Mouse (Mus musculus): ENCODE results near the gene Ciao2a. TPM values are rescaled to one million over a fixed set of nuclear protein-coding genes. Genes with fewer than 3 reads are reported as not detected.

The Ciao2a gene
- polyA plus RNA-seq, 1 experiment, result 39.6 TPM

DNA sequence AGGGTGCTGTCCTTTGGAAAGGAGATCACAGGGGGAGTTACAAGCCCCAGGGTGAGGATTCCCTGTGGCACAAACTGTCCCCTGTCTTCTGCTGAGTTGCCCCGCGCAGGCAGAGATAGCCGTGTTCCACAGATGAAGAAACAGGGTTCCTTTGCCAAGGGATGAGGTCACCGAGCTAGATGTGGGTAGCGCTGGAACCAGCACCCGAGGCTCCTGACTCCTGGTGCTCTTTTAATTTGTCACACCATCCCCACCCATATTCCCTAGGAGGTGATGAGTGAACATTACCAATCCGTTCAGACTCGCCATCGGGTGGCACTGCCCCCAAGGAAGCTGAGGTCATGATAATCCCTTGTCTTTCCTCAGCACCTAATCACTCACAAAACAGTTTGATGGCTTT lies 36.6 kb downstream of the Ciao2a start:
- no peak for DNase-seq (ENCODE audit: low spot score)

- no peak for DNase-seq (ENCODE audit: low spot score)
Measured at GRCm38 (mm10) chr9:66167222-66167621, 40.8 kb downstream of the Ciao2a start.

DNA sequence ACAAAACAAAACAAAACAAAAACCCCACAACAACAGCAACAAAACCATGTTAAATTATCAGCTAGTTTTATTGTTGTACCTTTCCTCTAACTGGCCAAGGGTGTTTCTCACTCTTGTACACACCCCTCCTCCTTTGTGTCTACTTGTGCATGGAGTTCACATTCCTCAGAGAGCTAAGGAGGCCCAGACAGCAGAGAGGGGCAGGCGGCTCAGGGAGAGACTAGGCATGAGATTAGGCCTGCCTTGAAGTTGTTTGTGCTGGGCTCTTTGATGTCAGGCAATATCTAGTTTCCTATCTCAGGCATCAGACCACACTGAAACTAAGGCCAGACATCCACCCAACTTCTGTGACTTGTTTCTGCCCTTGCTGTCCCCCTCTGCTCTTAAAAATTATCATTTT lies 41.8 kb downstream of the Ciao2a start:
- no peak for DNase-seq (ENCODE audit: low spot score)

DNA sequence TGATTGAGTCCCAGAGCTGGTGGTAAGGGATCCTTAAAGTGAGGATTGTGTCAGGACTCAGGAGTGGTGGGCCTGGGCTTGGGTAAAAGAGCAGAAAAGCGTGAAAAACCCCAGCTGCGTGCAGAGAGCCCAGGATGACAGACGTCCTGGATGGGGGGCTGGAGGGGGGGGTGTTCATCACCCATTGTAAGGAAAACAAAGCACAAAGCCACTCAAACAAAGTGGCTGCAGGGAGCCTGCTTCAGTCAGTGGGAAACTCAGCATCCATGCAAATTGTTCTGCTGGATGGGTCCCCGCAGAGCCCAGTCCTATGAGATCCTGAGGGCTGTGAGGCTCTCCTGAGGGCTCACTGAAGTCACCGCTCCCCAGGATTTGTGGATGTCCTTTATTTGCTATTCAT lies 44.1 kb downstream of the Ciao2a start:
- DNase-seq (ENCODE audit: low spot score), result no peak

DNA sequence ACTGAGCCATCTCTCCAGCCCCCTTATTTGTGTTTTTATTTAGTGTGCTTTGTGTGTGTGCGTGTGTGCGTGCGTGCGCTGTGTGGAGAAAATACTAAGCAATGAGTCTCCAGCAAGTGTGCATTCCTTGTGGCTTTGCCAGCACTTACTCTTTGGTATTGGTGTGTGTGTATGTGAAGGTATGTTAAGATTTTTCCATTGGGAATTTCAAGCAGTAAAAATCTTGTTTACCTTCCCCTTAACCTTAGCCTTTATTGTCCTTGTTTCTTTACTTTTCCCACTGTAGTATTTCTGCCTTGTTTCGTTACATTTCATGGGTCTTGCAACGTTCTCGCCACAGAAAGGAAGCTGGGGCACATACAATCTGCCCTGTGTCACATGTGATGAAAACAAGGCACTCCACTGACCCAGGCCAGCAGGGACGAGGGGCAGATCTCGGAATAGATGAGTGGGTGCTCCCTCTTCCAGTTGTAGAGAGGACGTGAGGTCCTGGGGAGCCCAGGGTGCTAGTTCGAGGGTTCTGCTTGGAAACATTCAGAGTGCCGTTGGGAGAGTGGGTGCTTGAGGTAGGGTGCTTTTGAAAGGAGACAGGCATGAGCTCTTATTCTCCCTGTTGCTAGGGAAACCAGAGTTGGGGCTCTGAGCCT lies 45.0 kb downstream of the Ciao2a start:
- no peak for DNase-seq (ENCODE audit: low spot score)

DNA sequence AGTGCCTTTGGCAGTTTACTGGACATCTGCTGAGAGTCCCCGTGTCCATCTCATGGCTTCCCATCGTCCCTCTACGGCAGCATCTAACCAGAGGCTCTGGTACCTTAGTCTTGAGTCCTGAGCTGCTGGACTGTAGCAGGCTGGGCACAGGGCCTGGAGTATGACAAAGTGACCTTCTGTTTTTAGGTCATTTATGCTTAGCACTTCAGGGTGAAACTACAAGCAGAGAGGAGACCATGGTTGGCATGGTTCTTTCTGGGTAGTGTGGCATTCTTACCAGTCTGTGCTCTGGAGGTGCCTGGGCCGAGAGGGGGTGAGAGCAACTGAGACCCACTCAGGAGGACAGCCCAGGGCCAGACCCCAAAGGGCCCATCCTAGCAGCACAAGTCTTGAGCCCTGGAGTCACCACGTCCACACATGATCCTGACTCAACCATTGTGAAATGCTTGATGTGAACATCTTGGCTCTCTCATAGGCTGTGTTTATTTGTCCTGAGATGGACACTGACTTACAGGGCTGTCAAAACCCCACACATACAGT lies 47.0 kb downstream of the Ciao2a start:
- DNase-seq (ENCODE audit: low spot score), result no peak

- DNase-seq (ENCODE audit: low spot score), result no peak
Measured at GRCm38 (mm10) chr9:66174985-66175384, 48.6 kb downstream of the Ciao2a start.

GRCm38 (mm10) chr9:66177975-66178374 lies 51.6 kb downstream of the Ciao2a start:
- no peak for DNase-seq (ENCODE audit: low spot score)

- no peak for DNase-seq (ENCODE audit: low spot score)
Measured at GRCm38 (mm10) chr9:66179795-66180194, 53.4 kb downstream of the Ciao2a start.

DNA sequence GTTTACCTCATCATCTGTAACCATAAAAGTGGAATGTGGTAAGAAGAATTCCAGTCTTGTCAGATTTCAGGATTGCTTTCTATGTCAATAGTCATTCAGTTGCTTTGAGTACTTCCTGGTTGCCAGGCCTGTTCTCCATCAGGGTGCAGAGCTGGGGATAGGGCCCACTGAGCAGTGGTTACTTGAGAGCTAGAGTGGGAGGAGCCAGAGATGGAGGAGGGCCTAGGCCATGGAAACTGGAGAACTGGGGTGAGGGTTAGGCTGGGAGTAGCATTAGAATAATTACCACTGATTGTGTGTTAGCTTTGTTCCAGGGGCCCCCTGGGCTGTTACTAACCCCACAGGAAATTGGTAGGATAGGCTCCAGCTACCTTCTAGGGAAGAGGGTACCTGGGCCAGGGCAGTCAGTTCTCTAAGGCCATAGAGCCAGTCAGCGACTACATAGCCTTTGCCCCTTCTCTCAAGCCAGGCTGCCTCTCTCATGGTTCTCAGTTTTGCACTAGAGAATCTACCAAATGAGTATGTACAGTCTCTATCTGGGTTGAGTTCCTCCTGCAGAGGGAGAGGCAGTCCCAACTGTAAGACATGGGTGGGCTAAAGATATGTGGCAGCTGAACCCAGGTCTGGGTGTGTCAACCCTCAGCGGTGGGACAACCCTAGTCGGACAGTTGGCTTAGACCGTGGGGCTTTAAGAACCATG lies 54.9 kb downstream of the Ciao2a start:
- no peak for DNase-seq (ENCODE audit: low spot score)

GRCm38 (mm10) chr9:66181826-66182678 lies 55.6 kb downstream of the Ciao2a start:
- DNase-seq (ENCODE audit: low spot score), result no peak

GRCm38 (mm10) chr9:66182679-66182993 lies 56.2 kb downstream of the Ciao2a start:
- DNase-seq (ENCODE audit: low spot score), result no peak

DNA sequence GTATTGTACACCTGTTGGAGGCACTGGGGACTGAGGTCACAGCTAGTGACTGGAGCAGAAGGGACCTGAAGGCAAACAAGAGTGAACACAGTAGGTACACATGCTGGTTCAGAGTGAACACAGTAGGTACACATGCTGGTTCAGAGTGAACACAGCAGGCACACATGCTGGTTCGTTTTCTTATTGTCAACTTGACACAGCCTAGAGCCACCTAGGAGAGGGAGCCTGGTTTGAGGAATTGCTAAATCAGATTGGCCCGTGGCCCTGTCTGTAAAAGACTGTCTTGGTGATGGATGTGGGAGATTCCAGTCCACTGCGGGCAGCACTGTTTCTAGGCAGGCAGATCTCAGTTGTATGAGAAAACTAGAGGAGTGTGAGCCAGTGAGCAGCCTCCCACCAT lies 56.6 kb downstream of the Ciao2a start:
- no peak for DNase-seq (ENCODE audit: low spot score)

GRCm38 (mm10) chr9:66184572-66184971 lies 58.2 kb downstream of the Ciao2a start:
- DNase-seq (ENCODE audit: low spot score), result no peak

- no peak for DNase-seq (ENCODE audit: low spot score)
Measured at GRCm38 (mm10) chr9:66186426-66186825, 60.0 kb downstream of the Ciao2a start.

Other genes starting within 250 kb of the Ciao2a start
- gene Pclaf, start 236.4 kb upstream of the Ciao2a start, polyA plus RNA-seq (2012; rRNA removed), result 1.8 and 3.1 TPM in 2 replicates
- gene Trip4, start 217.8 kb upstream of the Ciao2a start, polyA plus RNA-seq (2012; rRNA removed), result 19.4 and 21.2 TPM in 2 replicates
- 11.2 and 12.3 TPM in 2 replicates for gene Csnk1g1, start 217.7 kb upstream of the Ciao2a start, polyA plus RNA-seq (2012; rRNA removed)
- gene Ppib, start 66.4 kb upstream of the Ciao2a start, polyA plus RNA-seq (2012; rRNA removed), result 442 and 532 TPM in 2 replicates
- 0.81 and 1.6 TPM in 2 replicates for gene Snx22, start 56.9 kb upstream of the Ciao2a start, polyA plus RNA-seq (2012; rRNA removed)
- 109 and 119 TPM in 2 replicates for gene Snx1, start within 50 bp of the Ciao2a start, polyA plus RNA-seq (2012; rRNA removed)
- gene Dapk2, start 31.6 kb downstream of the Ciao2a start, polyA plus RNA-seq (2012; rRNA removed), result 6.5 and 7.0 TPM in 2 replicates
- gene Herc1, start 223.8 kb downstream of the Ciao2a start, polyA plus RNA-seq (2012; rRNA removed), result 19.9 and 20.9 TPM in 2 replicates